Mouse (Mus musculus) neutrophil, adult 5-6 weeks (primary cell): ENCODE measurements around the gene Duoxa1. TPM values are rescaled to one million over a fixed set of nuclear protein-coding genes. Genes with fewer than 3 reads are reported as not detected.

Source experiments
- ATAC-seq: fragments of 151-379, 151-347 bp; 2 replicates; pipeline ENCODE4 v1.8.0; 2017; ENCODE audit warnings: mild to moderate bottlenecking, moderate TSS enrichment; ENCODE audit not compliant: insufficient number of reproducible peaks, poor library complexity, low FRiP score, severe bottlenecking; ENCODE audit errors: extremely low read depth
- total RNA-seq: library from RNA; stranded (forward); fragments of 200-1000 nt; gene quantifications from 2 replicates; pipeline ENCODE4 v1.2.3, GENCODE M21; 2017

The Duoxa1 gene
- total RNA-seq, 1 experiment from 2014 or later: not detected

DNA sequence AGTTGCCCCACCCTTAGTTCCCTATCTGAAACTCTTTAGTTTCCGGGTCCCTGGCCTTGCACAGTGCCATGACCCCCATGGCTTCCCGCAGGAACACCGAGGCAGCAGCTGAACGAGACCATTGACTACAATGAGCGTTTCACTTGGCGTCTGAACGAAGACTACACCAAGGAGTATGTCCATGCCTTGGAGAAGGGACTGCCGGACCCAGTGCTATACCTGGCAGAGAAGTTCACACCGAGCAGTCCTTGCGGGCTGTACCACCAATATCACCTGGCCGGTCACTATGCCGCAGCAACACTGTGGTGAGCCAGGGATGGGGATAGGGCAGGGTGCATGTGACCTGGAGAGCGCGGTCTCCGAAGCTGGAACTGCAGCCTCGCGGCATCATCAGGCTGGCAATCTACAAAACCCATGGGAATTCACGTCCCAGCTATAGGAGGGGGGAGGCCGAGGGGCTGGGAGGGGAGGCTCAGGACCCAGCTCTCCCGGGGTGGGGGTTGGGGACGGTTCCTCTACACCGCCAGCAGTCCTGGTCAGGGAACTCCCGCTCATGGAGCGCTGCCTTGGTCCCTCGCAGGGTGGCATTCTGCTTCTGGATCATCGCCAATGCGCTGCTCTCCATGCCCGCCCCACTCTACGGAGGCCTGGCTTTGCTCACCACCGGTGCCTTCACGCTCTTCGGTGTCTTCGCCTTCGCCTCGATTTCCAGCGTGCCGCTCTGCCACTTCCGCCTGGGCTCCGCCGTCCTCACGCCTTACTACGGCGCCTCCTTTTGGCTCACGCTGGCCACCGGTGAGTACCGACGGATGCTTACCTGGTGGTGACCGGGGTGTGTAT is 12.2 kb downstream of the Duoxa1 start:
- ATAC-seq: 0 out of 2 replicates have a peak, but pooled peaks have one; percentile 18

DNA sequence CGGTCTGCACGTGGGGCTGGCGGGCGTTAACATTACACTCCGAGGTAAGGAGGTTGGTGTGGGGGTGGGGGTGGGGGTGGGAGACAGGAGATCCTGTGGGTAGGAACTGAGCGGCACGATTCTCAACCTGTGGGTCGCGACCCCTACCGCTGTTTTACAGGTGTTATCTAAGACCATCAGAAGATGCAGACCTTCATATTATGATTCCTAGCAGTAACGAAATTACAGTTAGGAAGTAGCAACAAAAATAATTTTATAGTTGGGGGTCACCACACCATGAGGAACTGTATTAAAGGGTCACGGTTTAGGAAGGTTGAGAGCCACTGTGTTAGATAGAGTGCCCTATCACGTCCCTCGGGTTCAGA is 12.9 kb downstream of the Duoxa1 start:
- ATAC-seq: no peak

DNA sequence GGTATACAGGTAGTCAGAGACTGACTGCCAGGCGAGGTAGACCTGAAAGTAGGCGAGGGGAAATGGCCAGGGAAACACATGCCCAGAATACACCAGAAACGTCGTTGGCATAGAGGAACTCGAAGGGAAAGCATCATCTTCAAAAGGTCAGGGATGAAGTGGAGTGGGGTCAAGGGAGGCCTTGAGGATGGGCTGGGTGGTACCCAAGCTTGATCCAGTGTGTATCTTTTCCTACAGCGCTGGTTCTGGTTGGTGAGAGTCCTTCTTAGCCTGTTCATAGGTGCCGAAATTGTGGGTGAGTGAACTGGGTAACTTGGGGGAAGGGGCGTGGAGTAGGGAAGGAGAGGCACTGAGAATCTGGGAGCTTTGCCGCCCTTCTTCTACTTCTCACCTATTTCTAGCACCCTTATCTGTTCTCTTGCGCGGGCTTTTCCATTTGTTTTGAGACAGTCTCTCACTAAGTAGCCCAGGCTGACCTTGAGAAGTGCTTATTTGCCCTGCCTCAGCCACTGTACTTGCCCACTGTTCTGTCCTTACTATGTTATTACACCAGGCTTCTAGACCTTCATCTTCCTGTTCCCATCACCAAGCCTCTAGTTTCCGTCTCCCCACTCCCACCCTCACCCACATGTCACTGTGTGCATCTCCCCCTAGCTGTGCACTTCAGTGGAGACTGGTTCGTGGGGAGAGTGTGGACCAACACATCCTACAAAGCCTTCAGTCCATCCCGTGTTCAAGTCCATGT is 13.4 kb downstream of the Duoxa1 start:
- ATAC-seq: no peak

DNA sequence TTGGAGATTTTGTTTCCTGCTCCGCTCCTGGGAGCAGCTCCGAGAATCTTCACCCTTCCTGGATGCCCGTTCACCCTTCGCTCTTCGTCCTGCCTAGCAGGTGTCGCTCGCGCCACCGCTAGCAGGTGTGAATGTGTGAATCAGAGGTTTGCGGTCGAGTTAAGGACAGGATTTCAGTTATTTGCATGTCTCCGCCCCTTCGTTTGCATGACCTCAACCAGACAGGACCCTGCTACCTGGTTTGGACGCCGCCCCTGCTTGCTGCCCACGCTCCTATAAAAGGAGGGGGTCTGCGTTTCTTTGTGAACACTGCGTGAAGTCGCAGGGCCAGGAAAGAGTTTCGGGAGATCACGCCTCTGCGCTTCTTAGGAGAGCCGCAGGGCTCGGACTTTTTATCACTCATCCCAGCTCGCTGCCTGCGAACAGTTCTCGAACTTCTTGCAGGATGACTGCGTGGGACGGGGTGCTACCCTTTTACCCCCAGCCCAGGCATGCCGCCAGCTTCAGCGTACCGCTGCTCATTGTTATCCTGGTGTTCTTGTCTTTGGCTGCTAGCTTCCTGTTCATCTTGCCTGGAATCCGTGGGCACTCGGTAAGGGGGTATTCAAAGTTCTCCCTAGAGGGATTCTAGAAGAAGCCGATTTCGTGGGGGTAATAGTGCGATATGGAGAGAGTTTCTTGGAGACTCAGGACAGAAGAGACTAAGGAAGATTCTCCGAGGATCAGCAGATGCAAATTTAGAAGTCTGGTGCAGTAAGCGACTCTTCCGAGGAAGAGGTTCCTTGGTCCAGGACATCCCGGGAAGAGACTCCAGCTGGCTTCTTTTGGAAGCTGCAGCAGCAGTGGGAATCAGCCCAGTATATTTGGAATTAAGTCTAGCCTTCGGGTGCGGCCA is 14.7 kb downstream of the Duoxa1 start, which contains the start of gene Duoxa2:
Gene Duoxa2 (plus strand): TSS at position 305 of the 895 bp plus-strand sequence.
- ATAC-seq: peak; percentile 10; the same call in 1 of the 2 replicates

DNA sequence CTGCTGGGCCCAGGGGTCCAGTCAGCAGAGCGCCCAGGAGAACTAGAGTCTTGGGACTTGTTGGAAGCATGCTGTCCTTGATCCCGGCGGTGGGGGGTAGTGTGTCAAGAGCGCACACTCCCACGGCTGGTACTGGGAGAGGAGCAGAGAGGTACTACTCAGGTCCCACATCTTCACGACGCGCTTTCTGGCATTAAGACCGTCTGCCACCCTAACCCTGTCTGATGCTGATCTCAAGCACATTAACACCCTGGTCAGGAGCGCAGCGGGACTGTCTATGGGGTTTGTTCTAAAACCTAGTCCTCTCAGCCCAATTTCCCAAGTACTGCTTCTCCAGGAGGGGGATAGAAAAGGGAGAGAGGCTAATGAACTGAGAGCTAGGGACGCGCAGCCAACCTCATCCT is 15.4 kb downstream of the Duoxa1 start, which contains the start of gene Duox2:
Gene Duox2 (minus strand): TSS at position 354 of the 404 bp plus-strand sequence.
- no peak for ATAC-seq

DNA sequence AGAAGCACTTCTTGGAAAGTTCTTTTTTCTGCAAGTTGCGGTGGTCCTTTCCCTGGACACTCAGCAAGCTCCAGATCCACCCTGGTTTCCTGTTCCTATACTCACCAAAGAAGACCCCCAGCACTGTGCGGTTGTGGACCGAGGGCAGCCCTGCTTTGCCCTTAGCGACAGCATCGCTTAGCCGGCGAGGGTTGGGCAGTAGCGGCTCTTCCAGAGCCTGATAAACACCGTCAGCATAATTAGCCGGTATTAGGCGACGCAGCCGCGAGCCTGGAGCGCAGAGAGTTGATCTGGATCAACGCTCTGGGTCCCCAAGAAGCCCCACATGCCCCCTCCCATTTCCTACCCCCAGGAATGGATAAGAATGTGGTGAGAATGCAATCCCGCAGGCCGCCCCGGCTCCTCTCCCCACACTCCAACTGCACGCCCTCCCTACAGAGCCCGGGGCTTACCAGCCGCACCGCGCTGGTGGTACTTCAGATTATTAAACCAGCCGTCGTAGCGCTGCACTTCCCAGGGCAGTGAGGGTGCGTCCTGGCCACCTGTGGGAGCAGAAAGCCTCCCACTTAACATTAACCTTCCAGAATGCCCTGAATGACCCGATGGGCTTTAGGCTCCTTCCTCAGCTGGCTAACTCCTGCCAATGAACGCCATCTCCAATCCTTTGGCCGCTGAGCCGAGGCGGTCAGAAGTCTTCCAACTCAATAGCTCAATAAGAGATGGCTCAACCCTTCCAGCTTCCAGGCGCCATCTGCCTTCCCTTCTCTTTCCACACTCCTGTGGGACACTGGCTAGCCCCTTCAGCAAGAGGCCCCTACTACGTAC is 16.0 kb downstream of the Duoxa1 start:
- ATAC-seq: no peak

DNA sequence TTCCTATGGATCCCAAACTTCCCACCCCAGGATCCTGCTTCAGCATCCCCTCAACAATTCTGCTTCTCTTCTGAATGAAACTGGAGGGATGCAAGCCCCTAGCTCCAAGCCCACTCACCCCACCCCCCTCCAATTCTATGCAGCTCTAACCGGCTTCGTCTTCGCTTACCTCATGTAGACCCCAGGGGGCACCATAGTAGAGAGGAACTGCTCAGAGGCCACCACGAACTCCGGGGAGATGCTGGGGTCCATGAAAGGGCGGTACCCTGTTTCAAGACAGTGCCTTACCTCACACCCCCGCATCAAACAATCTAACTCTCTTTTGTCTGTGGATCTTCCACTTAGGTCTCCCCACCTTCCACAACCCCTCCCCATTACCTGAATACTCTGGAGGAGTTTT is 18.6 kb downstream of the Duoxa1 start:
- ATAC-seq: no peak

DNA sequence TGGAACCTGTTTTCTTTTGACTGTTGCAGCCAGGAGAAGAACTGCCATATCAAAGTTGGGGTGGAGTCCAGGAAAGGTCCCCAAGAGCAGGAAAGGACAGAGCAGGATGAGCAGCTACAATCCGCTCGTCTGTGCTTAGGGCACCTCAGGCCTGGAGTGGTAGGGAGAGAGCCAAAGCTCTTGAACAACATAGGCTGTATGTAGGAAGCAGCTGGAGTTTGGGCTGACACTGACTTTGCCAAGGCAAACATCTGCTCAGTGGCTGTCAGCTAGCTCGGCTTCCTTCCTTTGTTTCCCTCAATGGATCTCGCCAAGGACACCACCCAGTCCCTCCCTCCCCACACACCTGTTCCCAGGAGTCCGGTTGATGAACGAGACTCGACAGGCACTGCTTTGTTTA is 27.4 kb downstream of the Duoxa1 start:
- no peak for ATAC-seq

DNA sequence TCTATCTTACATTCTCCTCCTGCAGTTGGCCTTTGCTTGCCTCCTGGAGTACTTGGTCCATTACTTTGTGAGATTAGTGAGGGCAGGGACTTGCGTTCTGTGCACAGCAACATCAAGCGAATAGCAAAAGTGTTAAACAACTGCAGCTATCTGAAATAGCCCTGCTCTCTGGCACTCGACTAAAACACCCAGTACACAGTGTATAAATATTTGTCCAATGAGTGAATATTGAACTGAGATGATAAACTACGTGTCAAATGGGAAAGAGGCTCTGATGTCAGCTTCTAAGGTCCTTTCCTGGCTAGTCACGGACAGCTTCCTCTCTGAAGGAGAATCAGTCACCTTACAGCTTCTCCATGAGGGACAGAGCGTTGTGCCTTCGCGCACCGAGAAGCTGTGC is 29.4 kb downstream of the Duoxa1 start:
- no peak for ATAC-seq

DNA sequence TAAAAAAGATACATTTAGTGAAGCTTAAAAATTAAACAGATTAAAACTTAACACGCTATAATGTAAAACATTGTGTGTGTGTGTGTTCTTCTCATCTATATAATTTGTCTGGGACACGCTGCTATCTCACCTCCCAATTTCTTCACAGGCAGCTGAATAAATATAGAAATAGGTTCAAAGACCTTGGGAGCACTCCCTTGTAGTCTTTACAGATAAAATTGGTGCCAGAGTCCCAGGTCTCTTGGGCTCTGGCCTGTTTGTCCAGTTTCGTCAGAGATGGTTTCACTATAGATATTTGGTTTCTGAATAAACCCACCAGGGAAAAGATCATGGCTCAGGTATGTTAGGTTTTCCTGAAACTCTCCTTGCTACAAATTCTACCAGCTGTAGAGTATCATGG is 34.8 kb downstream of the Duoxa1 start:
- no peak for ATAC-seq

DNA sequence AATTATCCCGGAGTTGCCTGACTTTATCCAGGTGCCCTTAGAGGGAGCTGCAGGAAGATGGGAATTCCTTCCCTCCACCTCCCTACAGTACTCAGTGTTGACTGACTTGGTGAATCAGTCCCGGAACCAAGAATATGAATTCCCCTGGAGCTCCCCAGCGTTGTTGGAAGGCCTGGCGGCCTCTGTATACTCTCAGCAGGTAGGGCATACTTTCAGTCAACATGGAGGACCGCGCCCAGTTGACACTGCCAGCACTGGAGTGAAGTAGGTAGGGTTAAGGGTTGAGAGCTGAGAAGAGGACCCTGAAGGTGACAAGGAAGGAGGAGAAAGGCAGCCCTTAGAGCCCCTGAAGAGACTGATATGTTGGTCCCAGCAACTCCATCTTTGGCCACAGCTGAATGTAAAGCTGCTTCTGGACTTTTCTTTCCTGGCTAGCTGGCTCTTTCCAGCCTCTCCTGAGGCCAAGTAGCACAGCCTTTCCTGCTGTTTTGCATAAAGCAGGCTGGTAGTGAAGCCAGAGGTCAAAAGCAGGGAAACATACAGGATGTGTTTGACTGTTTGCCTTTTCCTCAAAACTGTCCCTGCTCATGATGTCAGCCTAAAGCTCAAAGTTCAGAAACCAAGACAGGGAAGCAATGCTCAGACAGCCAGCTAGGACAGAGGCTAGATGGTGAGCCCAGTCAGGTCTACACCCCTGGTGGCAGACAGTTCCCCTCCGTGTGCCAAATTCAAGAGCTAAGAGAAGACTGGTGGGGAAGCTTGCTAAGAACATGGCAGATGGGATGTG is 46.9 kb downstream of the Duoxa1 start:
- ATAC-seq: no peak

DNA sequence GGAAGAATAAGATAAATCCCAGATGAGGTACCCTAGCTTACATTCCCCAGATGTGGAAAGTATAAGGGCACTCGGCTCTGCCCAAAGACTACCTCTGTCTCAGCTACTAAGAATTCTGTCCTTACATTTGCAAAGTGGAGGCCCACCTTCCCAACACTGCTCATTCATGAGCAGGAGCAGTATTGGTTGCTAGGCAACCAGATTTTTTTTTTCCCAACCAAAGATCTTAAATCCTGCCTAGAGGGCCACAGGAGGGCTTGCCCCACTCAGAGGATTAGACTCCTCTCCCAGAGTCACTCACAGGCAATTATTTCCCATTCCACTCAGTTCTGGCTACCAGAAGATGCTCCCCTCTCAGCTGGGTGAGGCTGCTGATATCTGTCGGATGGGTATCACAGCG is 48.8 kb downstream of the Duoxa1 start:
- no peak for ATAC-seq

DNA sequence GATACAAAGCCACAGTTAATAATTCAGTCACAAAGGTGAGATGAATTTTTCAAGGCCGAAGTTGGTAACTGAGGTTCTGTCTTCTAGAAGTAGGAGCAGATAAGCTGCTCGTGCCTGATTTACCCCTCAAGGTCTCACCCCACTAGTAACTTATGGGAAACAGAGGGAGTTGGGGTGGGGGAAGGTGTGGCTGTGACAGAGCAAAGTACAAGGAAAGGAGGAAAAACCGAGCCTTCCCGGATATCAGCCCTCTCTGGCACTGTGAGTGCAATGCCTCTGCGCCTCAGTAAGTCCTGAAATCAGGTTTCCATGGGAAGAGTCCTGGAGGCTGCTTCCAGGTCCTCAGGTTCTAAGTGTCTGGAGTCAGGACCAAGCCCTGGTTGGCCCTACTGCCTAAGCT is 52.8 kb downstream of the Duoxa1 start:
- no peak for ATAC-seq

DNA sequence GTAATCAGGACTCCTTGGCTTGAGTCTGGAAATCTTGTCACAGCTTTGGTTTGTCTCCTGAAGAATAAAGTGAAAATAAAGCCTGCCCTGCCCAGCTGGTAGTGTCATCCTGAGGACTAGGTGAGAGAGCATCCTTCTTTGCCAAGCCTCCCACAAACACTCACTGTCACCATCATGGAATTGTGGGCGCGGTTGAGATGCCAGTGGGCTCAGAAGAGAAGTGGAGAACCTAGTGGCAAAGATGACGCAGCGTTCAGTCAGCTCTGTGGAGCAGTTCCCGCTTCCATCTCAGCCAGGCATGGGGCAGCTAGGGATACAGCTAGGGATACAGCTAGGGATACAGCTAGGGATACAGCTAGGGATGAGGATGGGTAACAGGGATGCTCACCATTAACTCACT is 57.5 kb downstream of the Duoxa1 start:
- no peak for ATAC-seq
